Mouse (Mus musculus): Measurements from ENCODE around the gene Ccn1. TPM values are rescaled to one million over a fixed set of nuclear protein-coding genes. Genes with fewer than 3 reads are reported as not detected.

Ccn1 gene
- total RNA-seq, 2 experiments from 2014 or later: 7.8 TPM

- peak in 1 of 2 experiments; percentile 38 for DNase-seq (ENCODE audit: low spot score in 2 of 2)
These were observed 1.5 kb upstream of the Ccn1 start for GRCm38 (mm10) chr3:145651029-145651977.

DNA sequence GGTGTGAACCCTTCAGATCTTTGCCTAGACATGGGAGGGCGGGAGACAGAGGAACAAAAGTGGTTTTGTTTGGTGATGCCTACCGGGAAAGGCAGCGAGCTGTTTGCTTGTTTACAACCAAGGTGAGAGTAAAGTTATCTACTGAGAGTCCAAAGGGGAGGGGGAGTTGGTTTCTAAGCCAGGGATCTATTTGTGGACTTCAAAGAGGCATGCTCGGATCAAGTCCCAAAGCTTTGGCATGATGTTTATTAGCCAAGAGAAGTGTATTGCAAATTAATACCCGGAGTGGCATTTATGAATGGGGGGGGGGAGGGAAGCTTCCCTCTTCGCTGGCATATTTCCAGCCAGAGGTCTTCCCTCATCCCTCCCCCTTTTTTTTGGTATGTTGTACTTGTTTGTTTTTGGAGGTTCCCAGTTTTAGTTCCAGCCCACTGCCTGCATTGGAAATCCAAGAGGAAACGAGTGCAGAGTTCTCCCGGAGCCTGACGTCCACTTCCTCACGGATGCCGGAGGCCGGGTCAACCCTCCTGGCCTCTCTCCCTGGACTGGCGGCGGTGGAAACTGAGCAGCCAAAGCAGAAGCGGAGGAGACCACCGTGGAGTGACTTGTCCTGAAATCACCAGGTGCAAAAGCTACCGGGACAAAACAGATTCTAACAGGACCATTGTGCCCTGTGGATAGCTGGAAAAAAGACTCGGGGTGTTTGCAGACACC lies 674 bp upstream of the Ccn1 start:
- no peak for DNase-seq (ENCODE audit: low spot score in 2 of 2)

- DNase-seq (ENCODE audit: low spot score in 2 of 2): no peak
These were observed 560 bp downstream of the Ccn1 start for GRCm38 (mm10) chr3:145648991-145649851.

DNA sequence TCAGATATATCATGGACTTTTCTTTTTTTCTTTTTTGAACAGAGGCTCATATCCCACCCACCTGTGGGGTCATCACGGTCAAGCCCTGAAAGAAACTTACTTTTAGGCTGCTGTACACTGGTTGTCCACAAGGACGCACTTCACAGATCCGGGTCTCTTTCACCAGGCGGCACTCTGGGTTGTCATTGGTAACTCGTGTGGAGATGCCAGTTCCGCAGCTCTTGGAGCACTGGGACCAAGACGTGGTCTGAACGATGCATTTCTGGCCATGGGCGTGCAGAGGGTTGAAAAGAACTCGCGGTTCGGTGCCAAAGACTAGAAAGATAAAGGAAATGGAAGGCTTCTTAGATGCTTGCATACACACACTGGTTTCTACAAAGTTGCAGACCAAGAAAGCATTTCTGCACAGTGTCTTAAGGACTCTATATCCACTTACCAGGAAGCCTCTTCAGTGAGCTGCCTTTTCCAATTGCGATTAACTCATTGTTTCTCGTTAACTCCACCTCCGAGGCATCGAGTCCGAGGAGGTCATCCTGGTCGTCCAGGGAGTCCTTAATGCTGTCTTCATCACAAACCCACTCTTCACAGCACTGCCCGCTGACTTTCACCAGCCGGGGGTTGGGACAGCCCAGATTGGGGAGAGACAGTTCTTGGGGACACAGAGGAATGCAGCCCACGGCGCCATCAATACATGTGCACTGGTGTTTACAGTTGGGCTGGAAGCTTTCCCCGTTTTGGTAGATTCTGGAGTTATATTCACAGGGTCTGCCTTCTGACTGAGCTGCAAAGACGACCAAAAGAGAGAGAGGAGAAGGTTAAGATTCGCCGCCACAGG lies 1.5 kb downstream of the Ccn1 start:
- DNase-seq (ENCODE audit: low spot score in 2 of 2): peak in 1 of 2 experiments; percentile 42

DNA sequence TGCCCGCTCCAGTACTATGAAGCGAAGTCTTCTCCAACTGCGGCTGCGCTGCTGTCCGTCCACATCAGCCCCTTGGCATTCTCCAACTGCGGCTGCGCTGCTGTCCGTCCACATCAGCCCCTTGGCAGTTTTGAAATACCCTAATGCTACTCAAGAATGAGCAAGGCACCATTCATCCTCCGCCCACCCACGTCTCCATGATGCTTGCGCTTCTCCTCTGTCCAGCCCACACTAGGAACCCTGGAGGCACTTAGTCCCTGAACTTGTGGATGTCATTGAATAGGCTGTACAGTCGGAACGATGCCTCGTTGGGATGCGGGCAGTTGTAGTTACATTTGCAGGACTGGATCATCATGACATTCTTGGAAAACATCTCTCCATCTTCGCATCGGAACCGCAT lies 2.4 kb downstream of the Ccn1 start:
- no peak for DNase-seq (ENCODE audit: low spot score in 2 of 2)

DNA sequence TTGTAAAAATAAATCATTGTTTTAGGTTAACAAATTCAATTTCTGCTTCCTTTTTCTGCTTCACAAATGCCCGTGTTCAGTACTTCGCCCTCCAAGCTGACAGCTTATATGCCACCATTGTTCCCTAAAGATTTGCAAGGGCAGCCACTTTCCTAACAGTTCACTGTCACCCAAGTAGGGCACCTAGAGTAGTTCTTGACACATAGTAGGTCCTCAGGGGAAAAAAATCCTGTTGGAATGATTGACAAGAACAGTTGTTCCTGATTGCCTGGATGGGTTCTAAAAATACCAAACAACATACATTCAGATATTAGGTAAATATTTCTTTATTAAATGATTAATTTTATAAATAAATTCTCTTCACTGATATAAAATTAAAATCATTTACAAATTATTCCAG lies 3.1 kb downstream of the Ccn1 start:
- DNase-seq (ENCODE audit: low spot score in 2 of 2): no peak

GRCm38 (mm10) chr3:145646009-145646408 lies 3.8 kb downstream of the Ccn1 start:
- DNase-seq (ENCODE audit: low spot score in 2 of 2): no peak

- no peak for DNase-seq (ENCODE audit: low spot score in 2 of 2)
These were observed 4.3 kb downstream of the Ccn1 start for GRCm38 (mm10) chr3:145645463-145645862.

DNA sequence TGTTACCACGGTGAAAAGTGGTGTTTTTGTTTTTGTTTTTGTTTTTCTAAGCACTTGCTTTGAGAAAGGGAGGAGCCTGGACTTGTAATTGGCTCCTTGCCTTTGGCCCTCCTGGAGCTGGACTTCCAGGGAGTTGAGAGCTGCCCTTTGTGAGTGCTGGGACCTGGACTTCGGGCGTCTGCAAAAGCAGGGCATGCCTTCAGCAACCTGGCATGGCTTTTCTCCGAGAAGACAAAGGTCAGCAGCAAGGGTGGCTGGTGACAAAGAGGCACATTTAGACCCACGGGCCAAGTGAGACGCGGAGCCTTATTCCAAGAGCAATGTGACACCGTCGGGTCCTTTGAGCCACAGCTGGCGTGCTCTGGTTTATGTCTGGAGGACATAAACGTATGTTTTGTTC lies 6.9 kb downstream of the Ccn1 start:
- no peak for DNase-seq (ENCODE audit: low spot score in 2 of 2)

- DNase-seq (ENCODE audit: low spot score in 2 of 2): no peak
These were observed 7.9 kb downstream of the Ccn1 start for GRCm38 (mm10) chr3:145641878-145642277.

GRCm38 (mm10) chr3:145641036-145641685 lies 8.6 kb downstream of the Ccn1 start:
- no peak for DNase-seq (ENCODE audit: low spot score in 2 of 2)

- no peak for DNase-seq (ENCODE audit: low spot score in 2 of 2)
These were observed 9.2 kb downstream of the Ccn1 start for GRCm38 (mm10) chr3:145640583-145640982.

GRCm38 (mm10) chr3:145640170-145640569 lies 9.6 kb downstream of the Ccn1 start:
- DNase-seq (ENCODE audit: low spot score in 2 of 2): no peak

DNA sequence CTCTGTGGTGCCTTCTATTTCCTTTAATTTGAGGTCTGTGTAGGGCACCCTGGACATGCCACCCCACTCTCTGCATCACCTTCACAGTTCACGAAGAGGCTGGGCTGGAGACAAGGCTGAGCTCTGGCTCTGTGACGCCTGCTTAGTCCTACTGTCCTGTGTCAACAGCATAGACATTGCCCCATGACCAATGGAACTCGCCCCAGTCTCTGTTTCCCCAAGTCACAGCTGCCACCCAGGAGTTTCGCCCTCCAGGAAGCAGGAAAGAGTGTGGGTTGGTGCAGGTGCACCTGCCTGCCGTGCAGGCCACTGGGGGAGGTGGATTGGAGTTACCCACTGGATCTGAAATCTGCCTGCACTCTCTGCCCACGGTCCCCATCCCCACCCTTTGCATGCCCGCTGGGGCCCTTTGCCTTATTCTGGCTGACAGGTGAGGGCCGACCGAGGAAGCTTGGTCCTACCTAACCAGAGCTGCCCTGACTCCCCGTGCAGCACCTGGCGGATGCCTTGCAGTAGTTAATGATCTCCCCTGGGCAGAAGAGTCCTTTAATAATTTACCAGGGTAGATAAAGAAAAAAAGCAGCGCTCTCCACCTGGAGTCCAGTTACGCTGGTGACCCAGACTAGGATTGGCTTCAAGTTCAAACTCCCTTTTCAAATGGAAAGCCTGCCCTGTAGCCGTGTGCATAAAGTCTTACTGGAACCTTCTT lies 15.6 kb downstream of the Ccn1 start:
- DNase-seq (ENCODE audit: low spot score in 2 of 2): no peak

DNA sequence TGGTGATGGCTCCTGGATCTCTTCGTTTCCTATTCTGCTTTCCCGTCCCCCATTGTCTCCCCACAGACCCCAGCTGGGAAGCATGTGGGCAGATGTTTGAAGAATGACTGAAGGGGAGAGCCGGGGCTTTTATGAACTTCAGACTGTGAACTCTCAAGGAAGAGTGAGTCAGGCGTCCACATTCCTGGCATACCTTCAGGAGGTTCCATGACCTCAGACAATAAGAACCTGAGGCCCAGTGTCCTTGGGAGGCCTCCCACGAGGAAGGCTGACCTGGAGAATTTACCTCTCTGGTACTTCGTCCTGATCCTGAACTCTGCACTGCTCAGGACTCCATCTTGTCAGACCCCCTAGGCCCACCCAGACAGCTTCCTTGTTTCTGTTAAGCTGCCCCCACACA lies 16.9 kb downstream of the Ccn1 start:
- no peak for DNase-seq (ENCODE audit: low spot score in 2 of 2)

GRCm38 (mm10) chr3:145628643-145629042 lies 21.1 kb downstream of the Ccn1 start:
- no peak for DNase-seq (ENCODE audit: low spot score in 2 of 2)

DNA sequence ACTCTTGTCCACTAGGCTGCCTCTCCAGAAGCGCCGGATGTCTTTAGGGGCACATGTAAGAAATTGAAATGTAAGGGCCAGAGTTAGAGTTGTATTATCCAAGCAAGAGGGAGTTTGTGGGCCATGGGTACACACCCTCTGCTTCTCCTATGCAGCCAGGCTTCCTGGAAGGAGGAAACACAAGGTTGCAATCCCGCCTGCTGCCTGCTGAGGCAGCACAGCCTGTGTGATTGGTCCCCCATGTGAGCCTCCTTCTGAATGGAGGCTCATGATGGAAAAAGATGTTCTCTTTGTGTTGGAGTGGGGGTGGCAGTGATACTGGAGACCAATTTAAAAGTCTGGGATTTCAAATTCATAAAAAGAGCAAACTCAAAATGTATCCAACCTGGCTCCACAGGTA lies 22.0 kb downstream of the Ccn1 start:
- no peak for DNase-seq (ENCODE audit: low spot score in 2 of 2)

DNA sequence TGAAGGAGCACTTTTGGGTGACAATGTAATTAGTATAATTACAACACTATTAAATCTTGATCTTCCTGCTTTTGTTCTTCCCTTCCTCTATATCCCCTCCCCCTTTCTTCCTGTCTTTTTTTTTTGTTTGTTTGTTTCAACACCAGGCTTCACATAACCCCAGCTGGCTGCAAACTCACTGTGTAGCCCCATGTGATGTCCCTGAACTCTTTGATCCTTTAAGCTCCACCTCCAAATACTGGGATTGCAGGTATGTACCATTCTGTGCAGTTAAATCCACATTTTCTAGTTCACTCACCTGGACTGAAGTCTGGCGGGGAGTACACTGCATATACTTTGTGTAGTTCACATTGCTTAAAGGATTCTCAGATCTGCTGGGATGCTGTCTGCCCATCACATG lies 23.7 kb downstream of the Ccn1 start:
- no peak for DNase-seq (ENCODE audit: low spot score in 2 of 2)

GRCm38 (mm10) chr3:145625546-145625945 lies 24.2 kb downstream of the Ccn1 start:
- DNase-seq (ENCODE audit: low spot score in 2 of 2): no peak

Measured in layer of hippocampus, postnatal 14 days (tissue).